Mouse (Mus musculus) T-cell, adult 2 months (primary cell): Measurements from ENCODE around the gene Aldh6a1.

Experiments
- DNase-seq: peaks from one replicate; pipeline ENCODE4 v3.0.0; 2022; ENCODE audit warnings: low spot score

The Aldh6a1 gene

DNA sequence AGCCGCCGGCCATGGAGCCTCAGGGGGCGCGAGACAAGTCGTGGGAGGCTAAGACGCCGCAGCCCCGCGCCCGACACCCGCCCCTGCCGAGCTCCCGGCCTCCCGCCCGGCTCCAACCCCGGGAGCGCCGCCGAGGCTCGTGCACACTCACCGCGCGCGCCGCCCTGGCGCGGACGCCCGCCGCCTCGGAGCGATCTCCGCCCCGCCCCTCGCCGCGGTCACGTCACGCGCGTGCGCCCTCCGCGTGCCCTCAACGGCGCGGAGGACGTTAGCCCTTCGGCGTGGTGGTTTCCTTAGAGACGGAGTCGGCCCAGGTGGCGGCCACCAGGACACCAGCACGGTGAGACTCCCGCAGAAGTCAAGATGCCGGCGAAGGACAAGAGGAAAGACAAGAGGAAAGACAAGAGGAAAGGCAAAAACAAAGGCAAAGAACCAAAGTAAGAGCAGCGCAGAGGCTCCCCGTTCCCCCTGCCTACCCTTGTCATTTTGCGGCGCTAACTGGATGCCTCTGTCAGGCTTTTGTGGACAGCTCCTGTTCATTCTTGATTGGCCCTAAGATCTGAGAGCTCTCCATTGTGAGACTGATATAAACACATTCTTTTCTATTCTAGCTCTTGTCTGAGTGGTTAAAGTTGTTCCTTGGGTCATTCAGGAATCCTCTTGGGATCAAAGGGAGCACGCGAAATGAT is 41.8 kb downstream of the Aldh6a1 start, which contains the start of the genes Entpd5 and Bbof1:
TSS of gene Entpd5 (minus strand) at position 211 of the 689 bp plus-strand sequence.
TSS of gene Bbof1 (plus strand) at position 253 of the 689 bp plus-strand sequence.
- peak; percentile 87 for DNase-seq

DNA sequence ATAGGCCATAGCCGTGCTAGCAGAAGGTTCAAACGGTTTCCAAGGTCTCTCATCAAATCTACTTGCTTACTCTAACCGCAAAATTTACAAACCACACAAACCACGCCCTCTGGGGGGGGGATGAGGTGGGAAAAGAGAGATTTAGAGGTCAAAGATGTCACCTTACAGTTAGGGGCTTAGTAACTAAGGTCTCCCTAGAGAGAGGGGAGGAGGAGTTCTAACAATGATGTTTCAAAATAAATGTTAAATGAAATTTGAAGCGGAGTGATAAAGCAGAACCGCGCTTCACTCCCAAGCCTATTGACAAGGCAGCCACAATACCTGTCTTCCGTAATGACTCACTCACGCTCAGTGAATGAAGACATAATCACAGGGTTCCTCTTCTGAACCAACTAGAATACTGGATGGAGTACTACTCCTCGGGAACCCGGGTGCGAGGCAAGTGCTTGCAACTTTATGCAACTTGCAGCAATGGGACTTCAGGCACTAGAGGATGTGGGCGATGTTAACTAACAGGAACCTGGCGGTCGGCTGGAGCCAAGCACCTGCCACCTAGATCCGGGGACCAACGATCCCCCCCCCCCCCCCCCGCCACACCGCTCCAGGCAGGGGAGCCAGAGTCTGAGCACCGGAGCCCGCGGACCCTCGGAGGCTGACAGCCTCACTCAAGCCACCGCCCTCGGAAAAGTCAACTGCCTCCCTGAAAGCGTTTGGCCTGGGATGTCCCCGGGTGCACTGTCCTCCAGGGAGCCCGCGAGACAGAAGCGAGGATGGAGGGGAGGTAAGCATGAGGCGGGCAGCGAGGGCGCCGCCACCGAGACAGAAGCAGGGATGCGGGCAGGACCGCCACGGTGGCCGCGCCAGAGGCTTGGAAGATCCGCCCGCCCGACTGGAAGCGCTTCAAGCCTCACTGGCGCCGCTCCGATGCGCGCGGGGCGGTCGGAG is 42.7 kb downstream of the Aldh6a1 start:
- peak; percentile 77 for DNase-seq

DNA sequence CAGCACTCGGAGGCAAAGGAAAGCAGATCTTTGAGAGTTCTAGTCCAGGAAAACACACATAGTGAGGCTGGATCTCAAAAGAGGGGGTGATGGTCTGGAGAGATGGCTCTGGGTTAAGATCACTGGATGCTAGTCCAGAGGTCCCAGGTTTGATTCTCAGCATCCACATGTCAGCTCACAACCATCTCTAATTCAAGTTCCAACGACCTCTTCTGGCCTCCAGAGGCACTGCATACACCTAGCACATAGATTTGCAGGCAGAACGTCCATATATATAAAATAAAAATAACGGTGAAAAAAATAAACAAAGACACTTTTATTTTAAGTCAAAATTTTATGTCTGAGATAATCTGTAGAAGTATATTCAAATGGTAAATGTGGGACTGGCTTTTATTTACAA is 43.5 kb downstream of the Aldh6a1 start:
- DNase-seq: peak; percentile 3

DNA sequence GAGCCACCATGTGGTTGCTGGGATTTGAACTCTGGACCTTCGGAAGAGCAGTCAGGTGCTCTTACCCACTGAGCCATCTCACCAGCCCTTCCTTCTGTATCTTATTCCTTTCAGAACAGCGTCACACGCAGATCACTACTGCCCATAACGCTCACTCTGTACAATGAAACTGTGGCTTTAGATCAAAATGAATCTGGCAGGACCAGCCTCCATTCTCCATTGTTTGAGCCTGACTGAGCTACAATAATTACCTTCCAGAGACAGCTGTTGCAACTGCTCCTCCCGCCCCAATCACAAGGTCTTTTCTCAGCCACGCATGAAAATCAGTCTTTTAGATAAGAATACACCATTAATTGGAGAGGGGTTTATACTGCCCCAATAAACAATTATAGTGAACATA is 46.3 kb downstream of the Aldh6a1 start:
- no peak for DNase-seq

DNA sequence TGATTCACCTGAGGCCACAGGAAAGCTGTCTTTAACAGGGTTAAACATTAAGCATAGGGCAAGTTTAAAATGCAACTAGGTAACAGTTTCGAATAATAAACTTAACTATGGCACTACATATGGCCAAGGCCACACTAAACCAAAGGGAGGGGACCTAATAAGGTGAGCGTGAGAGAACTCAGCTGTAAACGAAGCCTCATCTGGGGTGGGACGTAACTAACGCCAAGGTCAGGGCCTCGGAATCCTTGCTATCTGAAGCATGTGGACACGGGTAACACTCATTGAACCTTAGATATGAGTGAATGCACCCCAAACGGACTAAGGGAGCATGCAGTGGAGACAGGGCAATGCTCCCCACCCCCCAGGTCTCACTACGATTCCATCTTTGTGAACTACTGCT is 47.9 kb downstream of the Aldh6a1 start:
- no peak for DNase-seq

DNA sequence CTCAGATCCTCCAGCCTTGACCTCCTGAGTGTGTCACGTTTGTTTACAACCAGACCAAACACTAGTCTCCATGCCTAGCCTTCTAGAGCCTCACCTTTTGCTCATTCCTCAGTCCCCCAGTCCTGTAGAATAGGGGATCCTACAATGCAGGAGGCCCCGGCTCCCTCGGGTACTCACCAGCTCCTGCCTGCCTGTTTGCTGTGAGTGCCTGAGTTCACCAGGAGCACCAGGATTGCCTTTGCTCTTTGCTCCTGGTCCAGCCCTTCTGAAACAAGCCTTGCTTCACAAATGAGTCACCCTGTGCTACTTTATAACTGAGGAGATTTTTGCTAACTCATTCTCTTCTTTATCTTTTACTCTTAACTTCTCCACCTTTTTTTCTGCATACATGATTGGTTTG is 50.2 kb downstream of the Aldh6a1 start:
- no peak for DNase-seq

DNA sequence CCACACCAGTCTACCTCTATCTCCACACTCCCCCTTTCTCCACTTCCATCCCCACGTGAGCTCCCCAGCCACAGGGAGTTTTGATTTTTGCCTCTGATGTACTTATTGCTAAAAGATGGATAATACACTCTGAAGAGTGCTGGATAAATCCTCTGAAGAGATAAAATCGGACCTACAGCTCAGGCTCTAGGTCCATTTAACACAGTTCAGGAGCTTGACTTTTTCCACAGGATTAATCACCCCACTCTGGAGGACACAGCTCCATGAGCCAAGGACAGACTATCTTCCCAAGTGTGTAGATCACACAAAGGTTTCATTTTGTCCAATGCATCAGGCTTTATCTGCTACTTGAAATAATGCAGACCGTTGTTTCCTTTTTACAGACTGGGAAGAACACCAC is 50.7 kb downstream of the Aldh6a1 start:
- DNase-seq: no peak

DNA sequence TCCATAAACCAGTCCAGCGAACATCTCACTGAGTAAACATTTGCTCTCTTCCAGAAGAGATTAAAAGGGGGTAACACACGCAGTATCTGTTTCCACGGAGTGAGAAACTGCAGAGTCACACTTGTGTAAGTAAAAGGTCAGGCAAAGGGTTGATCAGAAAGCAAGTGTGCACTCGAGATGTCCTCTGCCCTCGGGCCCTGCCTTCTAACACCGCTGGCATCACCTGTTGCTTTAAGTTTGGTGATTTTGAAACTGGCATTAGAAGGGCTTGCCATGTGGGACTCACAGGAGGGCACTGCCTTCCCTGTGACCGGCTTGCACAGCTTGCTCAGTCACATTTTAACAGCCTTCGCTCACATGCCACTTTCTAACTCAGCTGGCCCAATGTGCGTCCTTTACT is 51.1 kb downstream of the Aldh6a1 start:
- DNase-seq: no peak

DNA sequence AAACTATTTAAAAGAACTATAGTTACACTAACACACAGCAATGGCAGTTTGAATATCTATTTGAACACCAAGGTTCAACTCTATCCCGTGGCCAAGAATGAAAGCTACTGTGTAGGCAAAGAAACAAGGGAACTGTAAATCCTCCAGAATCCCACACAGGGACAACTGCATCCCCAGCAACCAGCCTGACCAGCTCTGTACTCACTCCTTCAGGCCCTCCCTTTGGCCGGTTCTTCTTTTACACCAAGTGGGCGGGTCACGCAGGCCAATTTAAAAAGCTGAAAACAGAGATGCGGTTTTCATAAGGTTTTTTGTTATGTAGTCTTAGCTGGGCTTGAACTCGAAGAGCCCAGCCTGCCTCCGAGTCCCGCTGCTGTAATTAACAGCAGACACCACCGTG is 51.7 kb downstream of the Aldh6a1 start:
- no peak for DNase-seq

DNA sequence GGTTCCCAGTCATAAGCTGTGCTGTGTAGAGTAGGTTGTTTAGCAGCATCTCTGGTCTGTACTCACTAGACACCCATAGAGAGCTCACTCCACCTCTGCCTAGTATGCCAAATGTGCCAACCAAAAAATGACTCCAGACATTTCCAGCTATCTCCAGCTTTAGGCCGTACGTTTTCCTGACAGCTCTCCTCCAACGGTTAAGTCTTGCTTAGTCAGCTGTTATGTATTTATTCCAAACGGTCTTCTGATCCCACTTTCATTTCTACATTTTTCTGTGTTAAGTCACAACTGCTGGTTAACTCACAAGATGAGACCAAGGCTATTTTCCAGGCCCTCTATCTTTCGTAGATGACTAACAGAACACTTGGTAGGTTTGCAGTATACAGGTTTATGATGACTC is 52.2 kb downstream of the Aldh6a1 start:
- no peak for DNase-seq

DNA sequence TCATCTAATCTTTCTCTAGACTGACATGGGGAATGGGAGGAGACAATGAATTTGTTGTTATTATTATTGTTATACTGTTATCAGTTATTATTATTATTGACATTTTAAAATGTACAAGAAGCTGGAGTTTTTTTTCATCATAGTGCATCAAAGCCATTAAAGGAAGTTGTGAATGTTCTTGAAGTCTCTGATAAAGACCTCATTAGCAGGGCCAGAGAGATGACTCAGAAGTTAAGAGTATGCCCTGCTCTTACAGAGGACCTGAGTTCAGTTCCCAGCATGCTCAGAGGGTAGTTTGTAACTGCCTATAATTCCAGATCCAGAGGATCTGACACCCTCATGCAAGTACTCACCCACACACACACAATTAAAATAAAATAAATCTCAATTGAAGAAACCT is 53.1 kb downstream of the Aldh6a1 start:
- no peak for DNase-seq

DNA sequence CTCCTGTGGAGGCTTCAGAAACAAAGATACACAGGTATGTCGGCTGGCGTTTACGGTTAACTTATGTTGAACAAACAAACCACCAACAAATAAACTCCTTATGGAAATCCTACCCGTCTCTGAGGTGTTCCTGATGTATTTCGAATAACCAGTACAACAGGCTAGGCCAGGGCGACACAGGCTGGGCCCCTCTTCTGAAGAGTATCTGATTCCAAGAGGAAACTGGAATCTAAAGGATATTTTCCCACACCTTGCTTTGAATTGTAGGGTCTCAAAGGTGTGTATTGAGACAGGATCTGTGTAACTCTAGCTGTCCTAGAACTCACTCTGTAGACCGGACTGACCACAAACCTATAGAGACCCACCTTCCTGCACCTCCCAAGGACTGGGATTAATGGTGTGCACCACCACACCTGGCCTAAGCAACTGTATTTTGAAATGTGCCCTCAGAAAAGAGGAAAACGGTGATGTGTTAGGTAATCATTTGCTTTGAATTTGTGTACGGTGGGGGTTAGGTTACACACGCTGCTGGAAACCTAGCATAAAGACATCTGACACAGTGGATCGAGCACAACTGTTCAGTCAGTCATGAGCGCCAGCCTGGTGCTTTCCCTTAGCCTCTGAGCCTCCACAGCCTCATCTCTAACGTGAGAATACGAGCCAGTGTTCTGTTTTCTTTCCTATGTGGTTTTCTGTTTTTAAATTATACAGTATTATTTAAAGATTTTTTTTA is 53.7 kb downstream of the Aldh6a1 start:
- DNase-seq: no peak

DNA sequence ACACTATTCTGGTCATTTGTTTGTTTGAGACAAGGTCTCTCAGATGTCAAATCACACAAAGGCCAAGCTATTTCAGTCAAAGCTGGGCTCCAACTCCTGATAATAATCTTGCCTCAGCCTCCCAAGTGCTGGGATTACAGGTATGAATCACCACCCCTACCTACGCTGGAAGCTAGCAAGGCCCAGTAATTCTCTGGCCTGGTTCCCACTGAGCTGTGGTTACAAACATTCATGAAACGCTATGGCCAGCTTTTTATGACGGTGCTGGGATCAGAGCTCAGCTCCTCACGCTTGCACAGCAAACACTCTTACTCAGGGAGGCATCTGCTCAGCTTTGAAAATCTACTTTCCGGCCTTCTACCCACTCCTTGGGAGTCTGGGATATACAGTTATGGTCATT is 57.0 kb downstream of the Aldh6a1 start:
- DNase-seq: no peak

DNA sequence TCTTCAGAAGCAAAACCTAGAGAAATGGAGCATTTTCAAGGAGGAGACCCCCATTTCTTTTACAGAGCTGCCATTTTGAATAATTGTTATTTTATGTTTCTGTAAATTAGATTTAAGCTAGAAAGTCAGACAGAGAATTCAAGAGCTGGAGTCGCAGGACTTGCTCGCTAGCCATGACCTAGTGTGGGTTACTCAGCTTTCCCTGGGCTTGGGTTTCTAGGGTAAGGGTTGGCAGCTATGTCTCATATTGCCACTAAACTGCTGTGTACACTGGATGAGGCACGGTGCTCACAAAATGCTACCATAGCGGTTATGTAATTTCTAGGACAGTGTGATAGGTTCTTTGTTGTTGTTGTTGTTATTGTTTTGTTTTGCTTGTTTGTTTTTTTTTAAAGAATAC is 58.1 kb downstream of the Aldh6a1 start:
- no peak for DNase-seq

DNA sequence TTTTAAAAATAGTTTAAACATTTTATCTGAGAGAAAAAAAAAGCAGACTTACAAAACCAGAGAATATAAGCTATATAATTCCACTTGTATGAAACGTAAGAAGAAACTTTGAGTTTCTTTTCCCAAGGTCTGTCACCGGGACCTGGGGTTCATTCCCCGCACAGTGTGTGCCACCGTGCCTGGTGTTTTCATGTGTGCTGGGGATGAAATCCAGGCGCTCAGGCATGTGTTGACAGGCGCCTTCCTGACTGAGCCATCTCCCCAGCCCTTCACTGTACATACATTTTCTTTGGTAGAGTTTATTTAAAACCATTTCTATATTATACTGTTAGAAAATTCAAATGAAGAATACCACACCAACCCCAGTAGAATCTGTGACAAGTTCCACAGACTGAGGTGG is 60.5 kb downstream of the Aldh6a1 start:
- DNase-seq: no peak

DNA sequence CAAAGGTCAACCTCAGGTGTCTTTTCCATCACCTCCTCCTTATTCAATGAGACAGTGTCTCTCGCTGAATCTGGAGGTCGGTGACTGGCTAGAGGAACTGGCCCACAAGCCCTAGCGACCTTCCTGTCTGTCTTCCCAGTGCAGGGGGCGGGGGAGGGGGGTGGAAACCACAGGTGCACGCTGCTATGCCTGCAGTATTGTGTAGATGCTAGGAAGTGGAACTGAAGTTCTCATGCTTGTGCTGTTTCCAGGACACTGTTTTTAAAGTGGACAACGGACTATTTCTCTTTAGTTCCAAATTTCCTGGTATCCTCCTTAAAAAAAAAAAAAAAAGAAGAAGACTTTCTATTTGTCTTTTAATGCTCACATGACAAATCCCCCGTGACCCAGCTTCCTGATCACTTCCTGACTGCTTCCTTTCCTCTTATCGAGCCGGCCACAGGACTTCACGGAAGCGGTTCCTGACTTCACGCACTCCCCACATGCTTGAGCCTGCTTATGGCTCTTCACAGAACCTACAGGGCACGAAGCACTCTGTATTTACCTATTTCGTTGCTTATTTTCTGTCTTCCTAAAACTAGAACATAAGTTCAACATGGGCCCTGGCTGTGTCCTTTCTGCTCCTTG is 61.9 kb downstream of the Aldh6a1 start:
- DNase-seq: peak; percentile 11

DNA sequence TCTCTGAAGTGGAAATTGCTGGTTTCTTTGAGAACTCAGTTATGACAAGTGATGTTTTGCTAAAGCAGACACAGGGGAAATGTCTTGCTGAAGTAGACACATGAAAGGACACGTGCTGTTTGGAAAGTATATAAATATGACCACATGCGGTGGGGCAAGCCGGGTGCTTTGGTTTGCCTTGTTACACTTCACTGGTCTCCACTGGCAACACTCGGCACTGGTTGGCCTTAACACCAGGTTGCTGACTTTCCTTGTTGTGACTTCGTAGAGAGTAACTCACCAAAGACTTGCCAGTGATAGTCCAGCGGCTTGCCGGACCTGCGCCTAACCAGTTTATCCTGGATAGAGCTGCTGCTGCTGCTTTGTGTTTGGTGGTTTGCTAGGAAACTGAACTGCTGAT is 62.7 kb downstream of the Aldh6a1 start:
- no peak for DNase-seq

DNA sequence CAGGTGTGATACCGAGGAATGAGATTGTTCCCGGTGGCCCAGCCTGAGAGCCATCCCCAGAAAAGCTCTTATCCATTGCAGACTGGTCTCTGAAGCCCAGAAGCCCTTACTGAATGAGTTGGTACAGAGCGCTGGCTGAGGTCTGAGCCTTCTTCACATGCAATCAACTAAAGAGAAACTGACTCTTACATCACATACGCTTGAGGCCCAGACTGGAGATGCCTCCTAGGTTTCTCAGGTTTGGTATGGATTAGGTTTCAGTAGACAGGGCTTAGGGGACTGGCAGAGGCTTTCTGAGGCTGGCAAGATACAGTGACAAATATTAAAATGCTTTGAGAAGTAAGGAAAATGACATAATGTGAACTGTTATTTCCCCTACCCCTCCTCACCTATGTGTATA is 65.4 kb downstream of the Aldh6a1 start:
- DNase-seq: no peak

DNA sequence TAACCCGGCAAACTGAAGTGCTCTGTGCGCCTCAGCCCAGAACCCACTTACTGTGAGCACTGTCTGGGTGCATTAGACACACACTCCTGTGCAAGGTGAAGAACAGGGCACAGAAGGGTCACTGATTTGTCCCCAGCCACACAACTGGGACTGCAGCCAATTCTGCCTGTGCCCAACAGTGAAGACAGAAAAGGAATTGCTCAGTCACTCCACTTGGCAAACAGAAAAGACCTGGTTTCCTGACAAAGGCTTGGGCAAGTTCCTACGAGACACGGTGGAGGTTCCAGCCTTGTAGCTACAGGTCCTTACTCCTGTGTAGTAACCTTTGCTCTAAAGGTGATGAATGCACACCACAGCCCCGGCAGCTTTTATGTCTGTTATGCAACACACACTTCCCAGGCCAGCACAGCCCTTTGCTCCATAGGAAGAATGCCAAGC is 66.1 kb downstream of the Aldh6a1 start:
- DNase-seq: no peak

DNA sequence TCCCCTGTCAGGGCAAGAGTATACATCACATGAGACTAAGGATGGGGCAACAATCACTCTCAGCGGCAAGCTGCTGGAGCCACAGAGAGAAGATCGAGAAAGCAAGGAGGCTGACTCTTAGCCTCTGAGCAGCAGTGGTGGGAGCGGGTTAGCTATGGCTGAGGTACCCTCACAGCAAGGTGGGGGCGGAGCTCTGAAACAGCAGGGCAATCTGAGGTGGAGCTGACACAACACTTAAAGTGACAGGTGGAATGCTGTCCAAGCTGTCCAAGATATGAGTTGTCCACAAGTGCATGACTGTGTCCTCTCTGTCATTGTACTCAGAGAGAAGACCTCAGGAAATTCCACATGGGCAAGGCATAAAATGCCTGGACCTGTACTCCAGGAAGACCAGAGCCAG is 68.4 kb downstream of the Aldh6a1 start:
- DNase-seq: no peak
